Mouse (Mus musculus): ENCODE measurements around the gene Defb26.

GRCm38 (mm10) chr2:152541979-152542378 is 30.5 kb upstream of the Defb26 start:
- TF ChIP-seq CTCF (IDR thresholded peaks at IDR 0.05; ENCODE audit: low read depth) (no peak), EP300 (IDR thresholded peaks at IDR 0.05; ENCODE audit: low read depth) (no peak)
